Mouse (Mus musculus) adrenal gland, postnatal 4 days (tissue): Measurements from ENCODE around the gene Renbp. TPM values are rescaled to one million over a fixed set of nuclear protein-coding genes. Genes with fewer than 3 reads are reported as not detected.

Experiments
- total RNA-seq, 2 experiments: library from RNA; stranded (reverse); gene quantifications; 2 replicates each; pipeline ENCODE4 v1.2.3; 2021

Renbp gene
- total RNA-seq, 2 experiments from 2014 or later, result 30.4 to 30.8 TPM

Other genes with a start within 250 kb of the Renbp start
- gene Bcap31, start 214.7 kb downstream of the Renbp start, total RNA-seq, result 100 to 1,000 TPM; 175 to 197 TPM
- gene Abcd1, start 214.3 kb downstream of the Renbp start, total RNA-seq, result 10 to 100 TPM; 28.9 to 29.6 TPM
- 1 to 10 TPM; 2.2 to 2.6 TPM for gene Plxnb3, start 173.8 kb downstream of the Renbp start, total RNA-seq
- gene Srpk3, start 156.4 kb downstream of the Renbp start, total RNA-seq, result 1 to 10 TPM; 2.7 to 4.6 TPM
- 100 to 1,000 TPM; 296 to 313 TPM for gene Idh3g, start 144.0 kb downstream of the Renbp start, total RNA-seq
- 100 to 1,000 TPM; 182 to 189 TPM for gene Ssr4, start 143.8 kb downstream of the Renbp start, total RNA-seq
- 1 to 10 TPM; 8.2 to 9.8 TPM for gene Pdzd4, start 105.9 kb downstream of the Renbp start, total RNA-seq
- under 1 TPM in 1 of 2 experiments, not detected in 1; 0.76 TPM for gene Avpr2, start 38.7 kb downstream of the Renbp start, total RNA-seq
- gene L1cam, start 34.7 kb downstream of the Renbp start, total RNA-seq, result 10 to 100 TPM; 27.6 to 45.7 TPM
- gene Arhgap4, start 9.0 kb downstream of the Renbp start, total RNA-seq, result 10 to 100 TPM in 1 of 2 experiments, 1 to 10 TPM in 1; 6.6 to 10.1 TPM
- 100 to 1,000 TPM in 1 of 2 experiments, 10 to 100 TPM in 1; 98.4 to 104 TPM for gene Naa10, start 8.9 kb downstream of the Renbp start, total RNA-seq
- 10 to 100 TPM; 93.9 to 95.8 TPM for gene Hcfc1, start 35.5 kb upstream of the Renbp start, total RNA-seq
- gene Irak1, start 93.1 kb upstream of the Renbp start, total RNA-seq, result 100 to 1,000 TPM; 127 to 128 TPM
- not detected for gene Opn1mw, start 196.6 kb upstream of the Renbp start, total RNA-seq
- gene Mecp2, start 204.5 kb upstream of the Renbp start, total RNA-seq, result 10 to 100 TPM; 41.1 to 45.1 TPM
- not detected for gene Tex28, start 237.0 kb upstream of the Renbp start, total RNA-seq
- not detected for gene Tktl1, start 246.4 kb upstream of the Renbp start, total RNA-seq